Mouse (Mus musculus) kidney, postnatal 4 days (tissue): Measurements from ENCODE around the gene Fam110a.

ENCODE experiments used
- DNase-seq, 2 experiments: peaks; one replicate each; pipeline ENCODE4 v3.0.0; 2021; ENCODE audit warnings: mixed read lengths in 2 of 2

The Fam110a gene

GRCm38 (mm10) chr2:151979470-151980354, at the start of gene Fam110a:
Gene Fam110a (minus strand): TSS chr2:151980219.
- peak; percentile 94 to 96 for DNase-seq

- DNase-seq = peak; percentile 95
These were observed 49.4 kb upstream of the Fam110a start for GRCm38 (mm10) chr2:152029252-152030082.

- DNase-seq = no peak
These were observed 44.9 kb upstream of the Fam110a start for GRCm38 (mm10) chr2:152024883-152025422.

- no peak for DNase-seq
These were observed 42.0 kb upstream of the Fam110a start for GRCm38 (mm10) chr2:152022022-152022421.

GRCm38 (mm10) chr2:152020255-152020654, 40.2 kb upstream of the Fam110a start:
- DNase-seq = peak; percentile 76 to 77

- peak in 1 of 2 experiments; percentile 44 for DNase-seq
These were observed 36.6 kb upstream of the Fam110a start for GRCm38 (mm10) chr2:152016666-152017065.

- DNase-seq = no peak
These were observed 36.0 kb upstream of the Fam110a start for GRCm38 (mm10) chr2:152015997-152016396.

GRCm38 (mm10) chr2:152012701-152013100, 32.7 kb upstream of the Fam110a start:
- DNase-seq = no peak

- DNase-seq = peak; percentile 45 to 58
These were observed 32.2 kb upstream of the Fam110a start for GRCm38 (mm10) chr2:152012222-152012621.

GRCm38 (mm10) chr2:152011724-152012123, 31.7 kb upstream of the Fam110a start:
- DNase-seq = peak; percentile 66 to 79

- no peak for DNase-seq
These were observed 30.6 kb upstream of the Fam110a start for GRCm38 (mm10) chr2:152010661-152011060.

GRCm38 (mm10) chr2:152010251-152010650, 30.2 kb upstream of the Fam110a start:
- DNase-seq = no peak

- no peak for DNase-seq
These were observed 29.2 kb upstream of the Fam110a start for GRCm38 (mm10) chr2:152009061-152009779.

GRCm38 (mm10) chr2:152007783-152008182, 27.8 kb upstream of the Fam110a start:
- DNase-seq = peak; percentile 46 to 54

GRCm38 (mm10) chr2:152002529-152002928, 22.5 kb upstream of the Fam110a start:
- no peak for DNase-seq

GRCm38 (mm10) chr2:152000735-152001134, 20.7 kb upstream of the Fam110a start:
- DNase-seq = peak; percentile 48 to 69

- DNase-seq = no peak
These were observed 20.3 kb upstream of the Fam110a start for GRCm38 (mm10) chr2:152000291-152000679.

- DNase-seq = peak; percentile 62 to 78
These were observed 19.8 kb upstream of the Fam110a start for GRCm38 (mm10) chr2:151999669-152000290.

GRCm38 (mm10) chr2:151998932-151999331, 18.9 kb upstream of the Fam110a start:
- no peak for DNase-seq

GRCm38 (mm10) chr2:151998505-151998899, 18.5 kb upstream of the Fam110a start:
- DNase-seq = no peak

- DNase-seq = no peak
These were observed 17.9 kb upstream of the Fam110a start for GRCm38 (mm10) chr2:151997776-151998504.
